Mouse (Mus musculus): ENCODE results near the gene Kctd18.

Kctd18 gene

GRCm38 (mm10) chr1:57989052-57989600 lies 29.6 kb downstream of the Kctd18 start:
- DNase-seq = no peak

GRCm38 (mm10) chr1:57976860-57977259 lies 41.9 kb downstream of the Kctd18 start:
- no peak for DNase-seq

- no peak for DNase-seq
Measured at GRCm38 (mm10) chr1:57971588-57971987, 47.2 kb downstream of the Kctd18 start.

GRCm38 (mm10) chr1:57969327-57970271 lies 49.2 kb downstream of the Kctd18 start:
- DNase-seq = peak; percentile 99

- DNase-seq = no peak
Measured at GRCm38 (mm10) chr1:57955774-57956173, 63.0 kb downstream of the Kctd18 start.

- no peak for DNase-seq
Measured at GRCm38 (mm10) chr1:57954376-57954765, 64.4 kb downstream of the Kctd18 start.

GRCm38 (mm10) chr1:57953586-57954375 lies 65.0 kb downstream of the Kctd18 start:
- no peak for DNase-seq

- no peak for DNase-seq
Measured at GRCm38 (mm10) chr1:57952509-57952908, 66.2 kb downstream of the Kctd18 start.

- no peak for DNase-seq
Measured at GRCm38 (mm10) chr1:57949716-57950115, 69.0 kb downstream of the Kctd18 start.

GRCm38 (mm10) chr1:57949195-57949594 lies 69.6 kb downstream of the Kctd18 start:
- peak; percentile 59 to 68 for DNase-seq

- no peak for DNase-seq
Measured at GRCm38 (mm10) chr1:57947552-57948347, 71.0 kb downstream of the Kctd18 start.

GRCm38 (mm10) chr1:57942215-57942614 lies 76.5 kb downstream of the Kctd18 start:
- no peak for DNase-seq

- peak; percentile 40 to 46 for DNase-seq
Measured at GRCm38 (mm10) chr1:57941734-57942133, 77.0 kb downstream of the Kctd18 start.

GRCm38 (mm10) chr1:57941095-57941494 lies 77.7 kb downstream of the Kctd18 start:
- no peak for DNase-seq

- DNase-seq = no peak
Measured at GRCm38 (mm10) chr1:57940691-57941090, 78.1 kb downstream of the Kctd18 start.

GRCm38 (mm10) chr1:57934287-57934686 lies 84.5 kb downstream of the Kctd18 start:
- DNase-seq = no peak

GRCm38 (mm10) chr1:57918567-57918966 lies 100.2 kb downstream of the Kctd18 start:
- peak; percentile 66 to 72 for DNase-seq

- no peak for DNase-seq
Measured at GRCm38 (mm10) chr1:57917342-57917741, 101.4 kb downstream of the Kctd18 start.

- no peak for DNase-seq
Measured at GRCm38 (mm10) chr1:57911561-57911960, 107.2 kb downstream of the Kctd18 start.

- DNase-seq = no peak
Measured at GRCm38 (mm10) chr1:57906312-57906711, 112.4 kb downstream of the Kctd18 start.

GRCm38 (mm10) chr1:57905912-57906311 lies 112.8 kb downstream of the Kctd18 start:
- DNase-seq = no peak

All from cerebellum, postnatal 10 days (tissue).